Mouse (Mus musculus): ENCODE measurements around the gene Nfib.

DNA sequence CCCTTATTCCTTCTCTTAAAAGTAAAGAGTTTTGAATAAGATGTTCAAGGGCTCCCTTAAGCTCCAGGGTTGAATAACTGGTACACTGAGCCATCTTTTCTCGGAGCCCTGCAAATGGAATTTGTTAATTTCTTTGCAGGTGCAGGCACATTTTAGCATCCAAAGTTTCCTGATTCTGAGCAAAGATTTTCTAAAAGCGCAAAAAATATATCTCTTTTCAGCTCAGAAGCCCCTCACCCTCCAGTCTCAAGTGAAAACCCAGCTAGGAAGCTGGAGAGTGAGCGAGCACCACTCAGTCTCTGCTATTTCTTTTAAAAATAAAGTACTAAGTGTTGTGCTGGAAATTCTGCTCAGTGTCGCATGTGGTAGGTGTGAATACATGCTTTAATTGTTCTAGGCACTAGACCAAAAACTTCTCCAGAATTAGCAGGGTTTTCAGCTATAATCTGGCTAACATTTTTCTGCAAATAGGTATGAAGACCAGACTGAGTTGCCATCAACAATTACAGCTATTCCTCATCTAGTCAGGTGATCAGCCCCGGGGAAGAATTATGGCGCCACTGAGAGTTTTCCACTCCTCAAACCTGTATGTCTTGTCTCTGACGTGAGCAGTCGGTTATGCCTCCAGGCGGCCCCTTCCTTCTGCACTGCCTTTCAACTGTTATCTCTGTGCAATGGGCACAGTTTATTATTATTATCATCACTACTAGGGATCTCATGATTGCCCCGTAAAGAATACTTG lies 162.7 kb downstream of the Nfib start:
- no peak for TF ChIP-seq EP300 (IDR thresholded peaks at IDR 0.05; ENCODE audit: insufficient read depth, low read depth, low read length)
- TF ChIP-seq CTCF (IDR thresholded peaks at IDR 0.05), result no peak
- no peak for TF ChIP-seq POLR2A (IDR thresholded peaks at IDR 0.05; ENCODE audit: insufficient read depth, low read depth, low read length)

Measured in heart, adult 2 months (tissue).